Mouse (Mus musculus) neural tube, embryonic 14.5 days (tissue): ENCODE measurements around the gene Dab2ip. TPM values are rescaled to one million over a fixed set of nuclear protein-coding genes. Genes with fewer than 3 reads are reported as not detected.
A peak's percentile ranks its signal among the peaks of the same experiment; 100 is the strongest.

Experiments
- ATAC-seq: fragments of 200-750 bp; cut with Nextera tagmentation; 2 replicates; pipeline ENCODE4 v1.8.0; 2017; ENCODE audit warnings: low read depth, mild to moderate bottlenecking, moderate TSS enrichment, moderate library complexity
- H3K27ac ChIP-seq: fragments of 300-500 bp; sonication (generic); 2 replicates; pipeline ENCODE4 v1.5.1; 2014; ENCODE audit warnings: low read depth, mild to moderate bottlenecking, control low read depth, low read length, moderate library complexity, mixed read lengths
- H3K27me3 ChIP-seq: fragments of 300-500 bp; sonication (generic); 2 replicates; pipeline ENCODE4 v1.6.1; 2014; ENCODE audit warnings: low read length; ENCODE audit not compliant: control insufficient read depth, insufficient read depth
- H3K36me3 ChIP-seq: fragments of 300-500 bp; sonication (generic); 2 replicates; pipeline ENCODE4 v1.6.1; 2014; ENCODE audit warnings: low read length, mixed read lengths; ENCODE audit not compliant: control insufficient read depth, insufficient read depth
- H3K4me1 ChIP-seq: fragments of 300-500 bp; sonication (generic); 2 replicates; pipeline ENCODE4 v1.6.1; 2014; ENCODE audit warnings: low read length; ENCODE audit not compliant: control insufficient read depth, insufficient read depth
- H3K4me2 ChIP-seq: fragments of 300-500 bp; sonication (generic); 2 replicates; pipeline ENCODE4 v1.6.1; 2014; ENCODE audit warnings: mild to moderate bottlenecking, low read depth, low read length, control low read depth
- H3K4me3 ChIP-seq: fragments of 300-500 bp; sonication (generic); 2 replicates; pipeline ENCODE4 v1.5.1; 2014; ENCODE audit warnings: low read depth, low read length, control low read depth, mixed read lengths
- H3K9ac ChIP-seq: fragments of 300-500 bp; sonication (generic); replicated peaks from 2 replicates; pipeline ENCODE4 v1.6.1; 2014; ENCODE audit warnings: low read depth, mild to moderate bottlenecking, control low read depth, low read length, mixed read lengths
- H3K9me3 ChIP-seq: fragments of 300-500 bp; sonication (generic); 2 replicates; pipeline ENCODE4 v1.6.1; 2016; ENCODE audit warnings: low read length; ENCODE audit not compliant: control insufficient read depth
- WGBS: fragments of 180-500 bp; shearing (Covaris S2); extraction: QIAGEN DNeasy Blood & Tissue Kit; methylation state at CpG from one replicate; pipeline ENCODE4 v1.1.7; 2014; 5-methylcytosine and 5-hydroxymethylcytosine counted together
- polyA plus RNA-seq: library from polyadenylated mRNA; unstranded; fragments of >200 nt; fragmentation: Nextera tagmentation; extraction: Ambion mirVana; gene quantifications from 2 replicates; pipeline ENCODE4 v1.2.1, GENCODE M21; 2014

Dab2ip gene
- polyA plus RNA-seq, 1 experiment from 2014 or later = 48.5 TPM

DNA sequence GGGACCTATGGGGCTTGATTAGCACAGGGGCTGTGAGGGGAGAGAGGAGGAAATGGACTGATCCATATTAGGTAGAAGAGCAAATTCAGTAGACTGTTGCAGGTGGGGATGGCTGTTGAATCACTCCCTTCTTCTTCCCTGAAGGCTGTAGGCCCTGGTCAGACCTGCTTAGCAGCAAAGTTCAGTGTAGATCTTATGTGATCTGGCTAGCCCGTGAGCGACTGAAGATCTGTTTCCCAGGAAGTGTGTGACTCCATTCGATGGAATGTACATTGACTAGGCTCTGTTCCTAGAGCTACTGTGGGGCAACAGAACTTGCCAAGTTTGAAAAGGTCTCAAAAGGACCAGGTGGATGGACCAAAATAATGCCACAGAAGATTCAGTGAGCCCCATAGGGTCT, 145.2 kb downstream of the Dab2ip start:
- Histone ChIP-seq H3K4me1 (peaks cover 5% of the 10 kb centered on the region; the same call in 1 of the 2 replicates), H3K36me3 (no peaks in the 10 kb centered on the region; the same call in 1 of the 2 replicates), H3K4me3 (no peak overlapping the region), H3K9me3 (no peaks in the 10 kb centered on the region), H3K27ac (peak overlapping the region; percentile 18; the same call in 1 of the 2 replicates), H3K4me2 (no peak overlapping the region), H3K9ac (no peak overlapping the region), H3K27me3 (no peaks in the 10 kb centered on the region)
- ATAC-seq = no peak
- 79% methylated on average over 3 of the region's 3 CpGs for WGBS

- Histone ChIP-seq H3K27ac (no peak overlapping the region), H3K27me3 (no peaks in the 10 kb centered on the region), H3K9me3 (no peaks in the 10 kb centered on the region), H3K9ac (no peak overlapping the region), H3K4me3 (no peak overlapping the region), H3K36me3 (peaks cover 48% of the 10 kb centered on the region), H3K4me1 (0 out of 2 replicates have a peak, but pooled peaks cover 3% of the 10 kb centered on the region), H3K4me2 (no peak overlapping the region)
- no peak for ATAC-seq
- 97% methylated on average over 5 of the region's 5 CpGs for WGBS
Measured at GRCm38 (mm10) chr2:35712611-35713010, 154.5 kb downstream of the Dab2ip start.

DNA sequence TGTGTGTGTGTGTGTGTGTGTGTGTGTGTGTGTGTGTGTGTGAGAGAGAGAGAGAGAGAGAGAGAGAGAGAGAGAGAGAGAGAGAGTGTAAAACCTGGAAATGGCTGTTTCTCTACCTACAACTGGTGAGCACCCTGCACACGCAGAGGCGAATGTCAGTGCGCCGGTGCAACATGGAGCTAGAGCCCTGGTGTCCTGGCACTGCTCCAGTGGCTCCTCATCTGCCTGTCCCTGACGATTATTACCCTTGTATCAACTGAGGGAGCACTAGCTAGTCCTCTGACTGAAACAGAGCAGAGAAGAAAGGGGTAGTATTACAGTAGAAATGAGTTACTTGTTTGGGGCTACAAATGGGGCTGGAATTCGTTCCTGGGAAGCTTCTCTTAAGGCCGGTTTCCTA, 155.4 kb downstream of the Dab2ip start:
- H3K9me3 ChIP-seq = no peaks in the 10 kb centered on the region
- H3K36me3 ChIP-seq = peaks cover 53% of the 10 kb centered on the region
- H3K27me3 ChIP-seq = no peaks in the 10 kb centered on the region
- H3K4me2 ChIP-seq = no peak overlapping the region
- H3K4me3 ChIP-seq = no peak overlapping the region
- no peak overlapping the region for H3K27ac ChIP-seq
- 73% methylated on average over 7 of the region's 7 CpGs for WGBS
- H3K9ac ChIP-seq = no peak overlapping the region
- no peak for ATAC-seq
- H3K4me1 ChIP-seq = 0 out of 2 replicates have a peak, but pooled peaks cover 3% of the 10 kb centered on the region

- 0 out of 2 replicates have a peak overlapping the region, but pooled peaks have one; percentile 7 for H3K27ac ChIP-seq
- no peak for ATAC-seq
- H3K4me2 ChIP-seq = no peak overlapping the region
- 57% methylated on average over 8 of the region's 8 CpGs for WGBS
- no peaks in the 10 kb centered on the region for H3K27me3 ChIP-seq
- H3K36me3 ChIP-seq = peaks cover 53% of the 10 kb centered on the region
- 0 out of 2 replicates have a peak, but pooled peaks cover 3% of the 10 kb centered on the region for H3K4me1 ChIP-seq
- H3K9ac ChIP-seq = no peak overlapping the region
- H3K4me3 ChIP-seq = no peak overlapping the region
- no peaks in the 10 kb centered on the region for H3K9me3 ChIP-seq
Measured at GRCm38 (mm10) chr2:35714742-35715167, 156.7 kb downstream of the Dab2ip start.

DNA sequence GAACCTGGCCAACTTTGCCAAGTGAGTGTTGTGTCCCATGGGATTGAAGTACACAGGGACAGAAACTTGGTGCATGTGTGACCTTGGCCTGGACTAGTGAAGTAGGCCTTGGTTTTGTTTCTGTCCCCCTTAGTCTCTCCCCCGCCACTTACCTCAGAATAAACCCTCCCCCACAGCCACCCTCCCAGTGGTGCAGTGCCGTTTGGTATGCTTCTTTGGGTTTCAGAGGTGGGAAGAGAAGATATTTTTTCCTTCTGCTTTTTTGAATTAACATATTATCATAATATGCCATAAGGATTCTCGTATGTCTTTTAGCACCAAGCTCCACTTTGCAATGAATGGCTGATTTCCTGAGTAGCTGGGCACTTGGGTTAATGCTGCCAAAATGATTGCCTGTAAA, 157.4 kb downstream of the Dab2ip start:
- H3K4me3 ChIP-seq = no peak overlapping the region

DNA sequence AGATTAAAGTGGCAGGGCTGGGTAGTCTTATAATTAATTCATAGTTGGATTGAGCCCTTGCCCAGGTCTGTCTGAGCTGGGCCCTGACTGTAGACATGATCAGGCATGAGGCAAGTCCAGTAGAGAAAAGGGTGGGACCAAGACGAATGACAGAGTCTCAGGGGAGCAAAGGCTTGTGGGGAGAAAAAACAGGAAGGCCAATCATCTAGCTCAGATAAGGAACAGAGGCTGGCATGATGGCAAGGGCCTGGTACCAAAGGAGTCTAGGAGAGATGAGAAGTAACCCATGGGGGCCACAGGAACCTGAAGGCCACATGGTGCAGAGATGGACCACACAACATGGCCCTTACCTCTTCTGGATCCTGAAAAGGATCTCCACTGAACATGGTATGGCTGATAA, 158.1 kb downstream of the Dab2ip start:
- no peak for ATAC-seq
- Histone ChIP-seq H3K4me3 (no peak overlapping the region), H3K27ac (no peak overlapping the region), H3K4me1 (0 out of 2 replicates have a peak, but pooled peaks cover 3% of the 10 kb centered on the region), H3K9me3 (no peaks in the 10 kb centered on the region), H3K9ac (no peak overlapping the region), H3K4me2 (no peak overlapping the region), H3K27me3 (no peaks in the 10 kb centered on the region), H3K36me3 (peaks cover 56% of the 10 kb centered on the region)
- WGBS = 91% methylated on average over 1 of the region's 1 CpGs

More for the DNA sequence above, 157.4 kb downstream of the Dab2ip start:
- peaks cover 54% of the 10 kb centered on the region for H3K36me3 ChIP-seq
- H3K9ac ChIP-seq = no peak overlapping the region
- no peaks in the 10 kb centered on the region for H3K9me3 ChIP-seq
- no peaks in the 10 kb centered on the region for H3K27me3 ChIP-seq
- H3K4me1 ChIP-seq = 0 out of 2 replicates have a peak, but pooled peaks cover 3% of the 10 kb centered on the region
- no peak for ATAC-seq
- H3K27ac ChIP-seq = no peak overlapping the region
- WGBS = 92% methylated on average over 3 of the region's 3 CpGs
- no peak overlapping the region for H3K4me2 ChIP-seq

DNA sequence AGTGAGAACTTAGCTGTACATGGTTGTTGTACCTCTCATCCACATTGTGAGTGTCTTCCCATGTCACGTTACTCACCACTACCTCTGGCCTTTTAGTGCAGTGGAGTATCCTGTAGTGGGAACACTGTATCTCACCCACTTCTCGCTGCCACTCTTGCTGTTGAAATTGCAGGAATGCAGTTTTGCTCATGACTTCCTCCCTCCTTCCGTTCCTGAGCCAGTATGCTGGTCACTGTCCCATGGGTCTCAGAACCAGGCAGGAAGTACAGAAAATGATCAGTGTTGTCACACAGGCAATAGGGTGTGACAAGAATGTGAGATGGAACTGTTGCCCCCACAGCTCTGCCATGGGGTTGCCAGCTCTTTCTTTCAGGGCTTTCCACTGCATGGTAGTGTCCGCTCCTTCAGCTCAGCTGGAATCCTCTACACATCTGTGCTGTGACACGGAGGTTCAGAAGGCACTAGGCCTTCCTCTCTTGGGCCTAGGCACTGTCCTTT, 160.0 kb downstream of the Dab2ip start:
- H3K9ac ChIP-seq = no peak overlapping the region
- H3K27ac ChIP-seq = no peak overlapping the region
- H3K4me3 ChIP-seq = no peak overlapping the region
- H3K36me3 ChIP-seq = peaks cover 63% of the 10 kb centered on the region
- H3K4me2 ChIP-seq = no peak overlapping the region
- no peak for ATAC-seq
- H3K27me3 ChIP-seq = no peaks in the 10 kb centered on the region
- H3K9me3 ChIP-seq = no peaks in the 10 kb centered on the region
- 0 out of 2 replicates have a peak, but pooled peaks cover 3% of the 10 kb centered on the region for H3K4me1 ChIP-seq
- WGBS = 88% methylated on average over 5 of the region's 5 CpGs

DNA sequence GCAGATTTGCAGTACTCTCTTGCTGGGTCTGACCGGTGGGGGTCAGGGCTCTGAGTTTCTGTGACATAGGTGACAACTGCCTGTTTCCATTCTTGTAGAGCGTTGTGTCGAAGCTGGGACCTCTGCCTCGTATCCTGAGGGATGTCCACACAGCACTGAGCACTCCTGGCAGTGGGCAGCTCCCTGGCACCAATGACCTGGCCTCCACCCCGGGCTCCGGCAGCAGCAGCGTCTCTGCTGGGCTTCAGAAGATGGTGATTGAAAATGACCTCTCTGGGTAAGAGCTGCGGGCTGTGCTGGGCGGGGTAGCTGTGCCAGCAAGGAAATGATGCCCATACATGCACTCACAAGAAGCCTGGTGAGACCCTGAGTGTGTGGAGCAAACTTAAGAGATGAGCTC, 160.6 kb downstream of the Dab2ip start:
- Histone ChIP-seq H3K27me3 (no peaks in the 10 kb centered on the region), H3K27ac (no peak overlapping the region), H3K4me3 (no peak overlapping the region), H3K9ac (no peak overlapping the region), H3K36me3 (peaks cover 67% of the 10 kb centered on the region), H3K9me3 (no peaks in the 10 kb centered on the region), H3K4me2 (no peak overlapping the region), H3K4me1 (0 out of 2 replicates have a peak, but pooled peaks cover 3% of the 10 kb centered on the region)
- WGBS = 94% methylated on average over 9 of the region's 9 CpGs
- no peak for ATAC-seq

DNA sequence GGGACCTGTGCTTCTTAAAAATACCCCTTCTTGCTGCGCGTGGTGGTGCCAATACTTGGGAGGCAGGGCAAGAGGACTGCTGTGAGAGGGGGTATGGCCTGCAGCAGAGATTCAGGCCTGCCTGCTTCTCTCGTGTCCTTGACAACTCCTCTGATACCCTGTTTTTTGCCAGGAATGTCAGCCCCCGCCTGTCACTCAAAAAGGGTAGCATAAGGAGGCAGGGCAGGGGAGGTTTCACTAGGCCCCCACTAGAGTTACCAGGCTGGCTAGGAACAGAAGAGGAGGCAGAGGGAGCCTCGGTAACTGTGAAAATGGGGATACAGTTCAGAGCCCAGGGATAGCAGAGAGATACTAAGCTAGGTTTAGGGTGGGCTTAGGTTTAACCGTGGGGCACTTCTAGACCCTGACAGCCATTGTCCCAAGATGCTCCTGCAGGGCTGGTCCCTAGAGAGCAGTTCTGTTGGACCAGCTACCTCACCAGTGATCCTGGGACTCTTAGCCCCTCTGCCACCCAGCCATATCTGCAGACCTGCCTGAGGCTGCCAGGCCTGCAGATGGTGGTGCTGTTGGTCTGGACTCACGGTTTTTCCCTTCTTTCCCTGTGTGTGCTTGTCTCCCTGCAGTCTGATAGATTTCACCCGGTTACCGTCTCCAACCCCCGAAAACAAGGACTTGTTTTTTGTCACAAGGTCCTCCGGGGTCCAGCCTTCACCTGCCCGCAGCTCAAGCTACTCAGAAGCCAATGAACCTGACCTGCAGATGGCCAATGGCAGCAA, 161.4 kb downstream of the Dab2ip start:
- Histone ChIP-seq H3K9ac (no peak overlapping the region), H3K4me1 (0 out of 2 replicates have a peak, but pooled peaks cover under 1% of the 10 kb centered on the region), H3K4me3 (no peak overlapping the region), H3K36me3 (peaks cover 63% of the 10 kb centered on the region), H3K27ac (no peak overlapping the region), H3K27me3 (no peaks in the 10 kb centered on the region), H3K4me2 (no peak overlapping the region), H3K9me3 (no peaks in the 10 kb centered on the region)
- ATAC-seq = no peak
- 91% methylated on average over 12 of the region's 12 CpGs for WGBS
